Mouse (Mus musculus) midbrain, embryonic 11.5 days (tissue): ENCODE results near the gene Plppr1. TPM values are rescaled to one million over a fixed set of nuclear protein-coding genes. Genes with fewer than 3 reads are reported as not detected.

Experiments
- ATAC-seq: fragments of 200-750 bp; cut with Nextera tagmentation; 2 replicates; pipeline ENCODE4 v1.8.0; 2017; ENCODE audit warnings: moderate TSS enrichment, moderate library complexity; ENCODE audit not compliant: low FRiP score
- DNase-seq: peaks from one replicate; pipeline ENCODE4 v3.0.0; 2015; ENCODE audit warnings: low spot score; ENCODE audit errors: missing footprints
- H3K27ac ChIP-seq: fragments of 300-500 bp; sonication (generic); 2 replicates; pipeline ENCODE4 v1.5.1; 2014; ENCODE audit warnings: low read depth, low read length
- H3K27me3 ChIP-seq: fragments of 300-500 bp; sonication (generic); 2 replicates; pipeline ENCODE4 v1.6.1; 2014; ENCODE audit warnings: mild to moderate bottlenecking, low read length, moderate library complexity, mixed read lengths; ENCODE audit not compliant: control insufficient read depth, insufficient read depth
- H3K36me3 ChIP-seq: fragments of 300-500 bp; sonication (generic); 2 replicates; pipeline ENCODE4 v1.6.1; 2014; ENCODE audit warnings: mild to moderate bottlenecking, low read length, moderate library complexity, mixed read lengths; ENCODE audit not compliant: control insufficient read depth, insufficient read depth
- H3K4me1 ChIP-seq: fragments of 300-500 bp; sonication (generic); 2 replicates; pipeline ENCODE4 v1.6.1; 2014; ENCODE audit warnings: low read length; ENCODE audit not compliant: control insufficient read depth, insufficient read depth
- H3K4me2 ChIP-seq: fragments of 300-500 bp; sonication (generic); 2 replicates; pipeline ENCODE4 v1.6.1; 2014; ENCODE audit warnings: mild to moderate bottlenecking, moderate library complexity
- H3K4me3 ChIP-seq: fragments of 300-500 bp; sonication (generic); 2 replicates; pipeline ENCODE4 v1.5.1; 2014; ENCODE audit warnings: low read depth, low read length
- H3K9ac ChIP-seq: fragments of 300-500 bp; sonication (generic); 2 replicates; pipeline ENCODE4 v1.6.1; 2014; ENCODE audit warnings: low read length
- H3K9me3 ChIP-seq: fragments of 300-500 bp; sonication (generic); 2 replicates; pipeline ENCODE4 v1.6.1; 2016; ENCODE audit warnings: low read length; ENCODE audit not compliant: control insufficient read depth
- WGBS: fragments of 180-500 bp; shearing (Covaris S2); extraction: QIAGEN DNeasy Blood & Tissue Kit; methylation state at CpG from one replicate; pipeline ENCODE4 v1.1.7; 2014; 5-methylcytosine and 5-hydroxymethylcytosine counted together
- polyA plus RNA-seq: library from polyadenylated mRNA; unstranded; fragments of >200 nt; fragmentation: Nextera tagmentation; extraction: Ambion mirVana; gene quantifications from 2 replicates; pipeline ENCODE4 v1.2.1, GENCODE M21; 2014

Plppr1 gene
- 11.5 and 12.7 TPM in 2 replicates for polyA plus RNA-seq

GRCm38 (mm10) chr4:49059021-49059401 is at the start of gene Plppr1:
Plppr1 (plus strand) TSS chr4:49059273.
- peak within 1 kb of the TSS; percentile 63; the same call in 1 of the 2 replicates for H3K27ac ChIP-seq
- ATAC-seq (peak; percentile 87), DNase-seq (peak; percentile 96)
- peaks cover 9% of the 10 kb centered on the region for H3K4me1 ChIP-seq
- under 1% methylated on average over 19 of the region's 21 CpGs for WGBS
- no peaks in the 10 kb centered on the region for H3K36me3 ChIP-seq
- H3K27me3 ChIP-seq, result peaks cover 5% of the 10 kb centered on the region; the same call in 1 of the 2 replicates
- H3K9me3 ChIP-seq, result no peaks in the 10 kb centered on the region
- peak within 1 kb of the TSS; percentile 67 for H3K9ac ChIP-seq
- H3K4me3 ChIP-seq, result peak within 1 kb of the TSS; percentile 45
- peak within 1 kb of the TSS; percentile 63 for H3K4me2 ChIP-seq

GRCm38 (mm10) chr4:49016701-49017100 is 42.4 kb upstream of the Plppr1 start:
- no peak overlapping the region for H3K27ac ChIP-seq
- H3K36me3 ChIP-seq, result no peaks in the 10 kb centered on the region
- H3K9ac ChIP-seq, result no peak overlapping the region
- no peak overlapping the region for H3K4me3 ChIP-seq
- no peak overlapping the region for H3K4me2 ChIP-seq
- DNase-seq, result peak; percentile 59
- no peak for ATAC-seq
- H3K4me1 ChIP-seq, result no peaks in the 10 kb centered on the region
- no peaks in the 10 kb centered on the region for H3K27me3 ChIP-seq
- H3K9me3 ChIP-seq, result no peaks in the 10 kb centered on the region

DNA sequence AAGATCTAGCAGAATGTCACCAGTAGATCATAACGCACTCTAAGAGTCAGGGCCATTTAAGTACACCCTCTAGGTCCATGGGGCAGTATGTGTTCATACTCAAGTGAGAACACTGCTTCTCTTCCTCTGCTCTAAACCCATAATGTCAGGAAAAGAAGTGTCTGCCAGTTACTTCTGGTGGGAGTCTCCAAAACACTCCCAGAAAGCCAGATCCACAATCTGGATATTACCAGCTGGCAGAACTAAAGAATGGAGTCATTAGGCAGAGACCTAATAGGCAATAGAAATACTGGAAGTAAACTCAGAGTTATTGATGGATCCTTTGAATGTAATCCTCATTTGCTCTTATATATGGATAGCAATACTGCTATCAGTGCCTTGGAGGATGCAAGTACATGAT is 35.9 kb upstream of the Plppr1 start:
- Histone ChIP-seq H3K27me3 (no peaks in the 10 kb centered on the region), H3K9ac (no peak overlapping the region), H3K4me1 (no peaks in the 10 kb centered on the region), H3K9me3 (no peaks in the 10 kb centered on the region), H3K4me2 (no peak overlapping the region), H3K27ac (no peak overlapping the region), H3K36me3 (no peaks in the 10 kb centered on the region), H3K4me3 (no peak overlapping the region)
- DNase-seq (no peak), ATAC-seq (no peak)
- 80% methylated on average over 1 of the region's 1 CpGs for WGBS

DNA sequence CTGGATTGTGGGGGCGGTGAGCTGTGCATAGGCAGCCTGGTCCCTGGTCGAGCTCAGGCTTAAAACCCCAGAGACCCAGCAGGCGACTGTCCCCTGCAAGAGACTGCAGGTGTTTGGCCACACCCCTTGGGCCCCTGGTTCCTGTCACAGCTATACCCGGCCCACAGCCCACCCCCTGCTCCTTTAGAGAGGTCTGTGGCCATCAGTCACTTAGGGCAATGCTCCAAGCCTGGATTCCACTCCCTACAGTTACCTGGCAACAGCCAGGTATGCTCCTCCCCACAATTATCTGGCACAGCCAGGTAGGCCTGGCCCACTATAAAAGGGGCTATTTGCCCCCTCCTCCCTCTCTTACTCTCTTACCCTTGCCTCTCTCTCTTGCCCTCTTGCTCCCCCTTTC is 20.8 kb upstream of the Plppr1 start:
- Histone ChIP-seq H3K4me2 (no peak overlapping the region), H3K27me3 (no peaks in the 10 kb centered on the region), H3K36me3 (no peaks in the 10 kb centered on the region), H3K4me1 (no peaks in the 10 kb centered on the region), H3K9ac (no peak overlapping the region), H3K9me3 (no peaks in the 10 kb centered on the region), H3K27ac (no peak overlapping the region), H3K4me3 (no peak overlapping the region)
- WGBS, result 46% methylated on average over 4 of the region's 4 CpGs
- ATAC-seq (no peak), DNase-seq (peak; percentile 51)

- ATAC-seq (no peak), DNase-seq (peak; percentile 41)
- no peaks in the 10 kb centered on the region for H3K36me3 ChIP-seq
- H3K27me3 ChIP-seq, result no peaks in the 10 kb centered on the region
- no peak overlapping the region for H3K27ac ChIP-seq
- no peak overlapping the region for H3K4me2 ChIP-seq
- no peak overlapping the region for H3K9ac ChIP-seq
- WGBS, result 92% methylated on average over 3 of the region's 3 CpGs
- H3K4me3 ChIP-seq, result no peak overlapping the region
- H3K4me1 ChIP-seq, result no peaks in the 10 kb centered on the region
- no peaks in the 10 kb centered on the region for H3K9me3 ChIP-seq
Measured at GRCm38 (mm10) chr4:49039854-49040253, 19.2 kb upstream of the Plppr1 start.

GRCm38 (mm10) chr4:49041655-49042054 is 17.4 kb upstream of the Plppr1 start:
- H3K4me3 ChIP-seq, result no peak overlapping the region
- H3K9ac ChIP-seq, result no peak overlapping the region
- no peak for ATAC-seq
- no peaks in the 10 kb centered on the region for H3K4me1 ChIP-seq
- H3K27me3 ChIP-seq, result no peaks in the 10 kb centered on the region
- H3K9me3 ChIP-seq, result no peaks in the 10 kb centered on the region
- no peaks in the 10 kb centered on the region for H3K36me3 ChIP-seq
- no peak overlapping the region for H3K4me2 ChIP-seq
- WGBS, result 76% methylated on average over 1 of the region's 1 CpGs
- DNase-seq, result peak; percentile 1
- H3K27ac ChIP-seq, result no peak overlapping the region

DNA sequence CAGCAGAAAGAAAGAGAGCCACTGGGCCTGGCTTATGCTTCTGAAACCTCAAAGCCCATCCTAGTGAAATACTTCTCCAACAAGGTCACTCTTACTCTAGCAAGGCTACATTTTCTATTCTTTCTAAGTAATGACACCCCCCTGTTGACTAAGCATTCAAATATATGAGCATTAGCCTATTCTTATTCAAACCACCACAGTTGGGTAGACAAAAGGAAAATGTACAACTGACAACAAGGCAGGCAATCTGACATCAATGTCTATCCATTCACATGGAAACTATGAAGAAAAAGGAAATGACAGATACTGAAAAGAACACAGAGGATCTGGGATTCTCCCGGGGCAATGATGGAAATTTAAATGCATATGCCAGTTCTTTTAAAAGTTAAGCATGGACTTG is 8.4 kb upstream of the Plppr1 start:
- Histone ChIP-seq H3K36me3 (no peaks in the 10 kb centered on the region), H3K4me2 (no peak overlapping the region), H3K27ac (no peak overlapping the region), H3K27me3 (no peaks in the 10 kb centered on the region; the same call in 1 of the 2 replicates), H3K9me3 (no peaks in the 10 kb centered on the region), H3K4me1 (no peaks in the 10 kb centered on the region), H3K4me3 (no peak overlapping the region), H3K9ac (no peak overlapping the region)
- 69% methylated on average over 1 of the region's 1 CpGs for WGBS
- no peak for DNase-seq
- no peak for ATAC-seq

DNA sequence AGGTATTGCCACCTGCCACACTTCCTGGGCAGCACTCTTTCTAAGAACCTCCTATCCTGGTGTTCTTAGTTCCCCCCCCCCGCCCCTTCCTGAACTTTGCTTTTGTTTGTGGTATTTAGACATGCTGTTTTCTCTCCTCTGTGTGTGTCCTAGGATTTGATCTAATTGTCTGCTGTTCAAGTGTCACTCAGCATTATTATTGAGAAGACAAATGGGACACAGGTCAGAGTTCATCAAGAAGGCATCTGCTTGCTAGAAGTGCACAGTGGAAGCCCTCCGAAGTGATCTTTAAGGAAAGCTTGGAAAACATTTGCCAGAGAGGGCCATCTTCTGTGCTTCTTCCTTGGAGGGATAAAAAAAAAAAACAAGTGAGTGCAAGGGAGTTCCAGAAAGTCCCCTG is 1.2 kb upstream of the Plppr1 start:
- Histone ChIP-seq H3K27ac (no peak overlapping the region), H3K9ac (no peak overlapping the region), H3K4me2 (no peak overlapping the region), H3K36me3 (no peaks in the 10 kb centered on the region), H3K4me1 (peaks cover 9% of the 10 kb centered on the region), H3K9me3 (no peaks in the 10 kb centered on the region), H3K27me3 (peaks cover 5% of the 10 kb centered on the region; the same call in 1 of the 2 replicates), H3K4me3 (no peak overlapping the region)
- ATAC-seq (no peak), DNase-seq (peak; percentile 88)
- WGBS, result 8% methylated on average over 2 of the region's 2 CpGs

DNA sequence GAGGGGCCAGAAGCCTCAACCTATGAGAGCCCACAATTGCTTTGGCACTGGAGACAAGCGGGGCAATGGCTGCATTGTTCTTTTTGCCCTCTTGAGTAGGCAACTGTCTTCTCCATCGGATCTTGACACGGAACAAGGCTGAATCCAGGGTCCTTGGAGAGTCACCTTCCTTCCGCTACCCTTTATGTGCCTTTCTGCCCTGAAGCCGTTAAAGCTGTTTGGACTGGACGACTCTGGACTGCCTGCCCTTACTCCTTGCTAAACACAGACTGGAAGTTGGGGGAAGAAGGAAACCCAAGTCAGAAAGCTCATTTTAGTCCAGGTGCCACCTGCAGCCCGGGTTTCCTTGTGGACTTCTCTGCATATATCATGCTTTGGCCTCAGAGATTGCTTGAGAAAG is 516 bp upstream of the Plppr1 start:
- Histone ChIP-seq H3K4me3 (peak overlapping the region; percentile 45), H3K27me3 (peaks cover 5% of the 10 kb centered on the region; the same call in 1 of the 2 replicates), H3K9me3 (no peaks in the 10 kb centered on the region), H3K27ac (no peak overlapping the region), H3K4me1 (peaks cover 9% of the 10 kb centered on the region), H3K4me2 (peak overlapping the region; percentile 63), H3K9ac (peak overlapping the region; percentile 67), H3K36me3 (no peaks in the 10 kb centered on the region)
- WGBS, result 2% methylated on average over 7 of the region's 7 CpGs
- ATAC-seq, result peak; percentile 30
- no peak for DNase-seq
